Mouse (Mus musculus) ES-E14 (cell line): ENCODE data around the gene Frmd6. TPM values are rescaled to one million over a fixed set of nuclear protein-coding genes. Genes with fewer than 3 reads are reported as not detected.

Experiments used
- DNase-seq: peaks from one replicate; pipeline ENCODE4 v3.0.0-alpha.2; 2013; ENCODE audit warnings: low read depth, low spot score
- H3K27ac ChIP-seq: 2 replicates; pipeline ENCODE4 v1.5.1; 2012; ENCODE audit warnings: low read depth, mild to moderate bottlenecking, low read length, moderate library complexity, mixed read lengths; ENCODE audit not compliant: poor library complexity, insufficient read depth, severe bottlenecking
- H3K36me3 ChIP-seq: 2 replicates; pipeline ENCODE4 v1.6.1; 2012; ENCODE audit warnings: mild to moderate bottlenecking, low read length, moderate library complexity, mixed read lengths; ENCODE audit not compliant: control insufficient read depth, poor library complexity, insufficient read depth, severe bottlenecking
- H3K4me1 ChIP-seq, 2 experiments: fragments of 150-350 bp in 1 of 2; sonication (generic) in 1 of 2; 2 replicates each; pipeline ENCODE4 v1.6.1; 2012; ENCODE audit warnings: low read length in 2 of 2, mild to moderate bottlenecking in 1 of 2, mixed read lengths in 1 of 2; ENCODE audit not compliant: control insufficient read depth in 2 of 2, insufficient read depth in 2 of 2, poor library complexity in 1 of 2
- H3K4me3 ChIP-seq, 2 experiments: fragments of 150-350 bp in 1 of 2; sonication (generic) in 1 of 2; 2 replicates each; pipeline ENCODE4 v1.5.1; 2012; ENCODE audit warnings: low read length in 2 of 2, low read depth in 1 of 2, mild to moderate bottlenecking in 1 of 2, mixed read lengths in 1 of 2; ENCODE audit not compliant: insufficient read depth in 1 of 2, poor library complexity in 1 of 2, severe bottlenecking in 1 of 2
- H3K9ac ChIP-seq: 2 replicates; pipeline ENCODE4 v1.6.1; 2012; ENCODE audit warnings: low read depth, mild to moderate bottlenecking, low read length, mixed read lengths; ENCODE audit not compliant: poor library complexity, insufficient read depth, severe bottlenecking
- H3K9me3 ChIP-seq: fragments of 150-350 bp; sonication (generic); 2 replicates; pipeline ENCODE4 v1.6.1; 2012; ENCODE audit warnings: low read depth, mild to moderate bottlenecking, low read length; ENCODE audit not compliant: control insufficient read depth, insufficient read depth
- CHD2 ChIP-seq: IDR thresholded peaks from 2 replicates; pipeline ENCODE4 v1.6.1; 2014; ENCODE audit warnings: mild to moderate bottlenecking, low read depth, low read length, inconsistent platforms
- HCFC1 ChIP-seq: IDR thresholded peaks from 2 replicates; pipeline ENCODE4 v1.6.1; 2012; ENCODE audit warnings: low read length, inconsistent platforms, borderline replicate concordance; ENCODE audit not compliant: insufficient read depth
- MAFK ChIP-seq: IDR thresholded peaks from 2 replicates; pipeline ENCODE4 v1.6.1; 2014; ENCODE audit warnings: mild to moderate bottlenecking, low read depth, low read length, inconsistent platforms; ENCODE audit not compliant: insufficient read depth
- ZC3H11A ChIP-seq: IDR thresholded peaks from 2 replicates; pipeline ENCODE4 v1.6.1; 2012; ENCODE audit warnings: low read depth, mild to moderate bottlenecking, inconsistent platforms, low read length, borderline replicate concordance
- ZNF384 ChIP-seq: IDR thresholded peaks from 2 replicates; pipeline ENCODE4 v1.6.1; 2012; ENCODE audit warnings: low read depth, low read length, inconsistent platforms
- in situ Hi-C, 2 experiments: fragments of 600-800 bp; cut with MboI; formaldehyde crosslinking; loops; one replicate each; pipeline ENCODE4 v1.15.1; 2025; ENCODE audit warnings: low sequenced_read_pairs in 2 of 2, inconsistent platforms in 1 of 2; ENCODE audit not compliant: unreplicated experiment in 2 of 2
- total RNA-seq: library from RNA; depleted of rRNA; stranded (reverse); fragments of 300-350 nt; gene quantifications from 2 replicates; pipeline ENCODE4 v1.2.3, GENCODE M21; 2012

Frmd6 gene
- total RNA-seq, 1 experiment: 22.5 TPM

GRCm38 (mm10) chr12:70783475-70784239 lies 41.7 kb upstream of the Frmd6 start:
- in situ Hi-C loops: no loop called here
- Histone ChIP-seq H3K36me3 (no peaks in the 10 kb centered on the region), H3K9me3 (no peaks in the 10 kb centered on the region), H3K4me1 (no peaks in the 10 kb centered on the region; a peak in 1 of 4 replicates), H3K27ac (no peak overlapping the region), H3K9ac (no peak overlapping the region), H3K4me3 (peak overlapping the region; percentile 38 to 58)
- no peak for DNase-seq
- no peak for TF ChIP-seq HCFC1
- TF ChIP-seq ZC3H11A: no peak
- TF ChIP-seq ZNF384: no peak
- no peak for TF ChIP-seq CHD2
- no peak for TF ChIP-seq MAFK

- H3K9me3 ChIP-seq: no peaks in the 10 kb centered on the region
- no peak for DNase-seq
- peak overlapping the region; percentile 38 to 58 for H3K4me3 ChIP-seq
- in situ Hi-C loops: no loop called here
- H3K27ac ChIP-seq: no peak overlapping the region
- TF ChIP-seq ZNF384 (no peak), CHD2 (no peak), ZC3H11A (no peak)
- no peak overlapping the region for H3K9ac ChIP-seq
- no peaks in the 10 kb centered on the region; a peak in 1 of 4 replicates for H3K4me1 ChIP-seq
- no peaks in the 10 kb centered on the region for H3K36me3 ChIP-seq
These were observed 41.0 kb upstream of the Frmd6 start for GRCm38 (mm10) chr12:70784240-70784705.

GRCm38 (mm10) chr12:70789341-70789740 lies 36.0 kb upstream of the Frmd6 start:
- Histone ChIP-seq H3K4me3 (no peak overlapping the region), H3K36me3 (no peaks in the 10 kb centered on the region), H3K4me1 (no peaks in the 10 kb centered on the region), H3K9me3 (no peaks in the 10 kb centered on the region), H3K9ac (no peak overlapping the region), H3K27ac (no peak overlapping the region)
- in situ Hi-C loops: no loop called here
- no peak for TF ChIP-seq CHD2
- no peak for TF ChIP-seq HCFC1
- TF ChIP-seq MAFK: no peak
- TF ChIP-seq ZC3H11A: no peak
- no peak for DNase-seq

GRCm38 (mm10) chr12:70793291-70793690 lies 32.0 kb upstream of the Frmd6 start:
- H3K27ac ChIP-seq: no peak overlapping the region
- in situ Hi-C loops: no loop called here
- TF ChIP-seq ZNF384 (no peak), HCFC1 (no peak), ZC3H11A (no peak), MAFK (no peak), CHD2 (no peak)
- H3K9ac ChIP-seq: no peak overlapping the region
- no peak for DNase-seq
- H3K4me3 ChIP-seq: no peak overlapping the region
- H3K9me3 ChIP-seq: no peaks in the 10 kb centered on the region
- no peaks in the 10 kb centered on the region for H3K36me3 ChIP-seq
- peaks cover 0 to 2% of the 10 kb centered on the region in 2 experiments; a peak in 1 of 4 replicates for H3K4me1 ChIP-seq
